16 mouse cellular contexts compared by ENCODE assay signal in the genomic region with DNA sequence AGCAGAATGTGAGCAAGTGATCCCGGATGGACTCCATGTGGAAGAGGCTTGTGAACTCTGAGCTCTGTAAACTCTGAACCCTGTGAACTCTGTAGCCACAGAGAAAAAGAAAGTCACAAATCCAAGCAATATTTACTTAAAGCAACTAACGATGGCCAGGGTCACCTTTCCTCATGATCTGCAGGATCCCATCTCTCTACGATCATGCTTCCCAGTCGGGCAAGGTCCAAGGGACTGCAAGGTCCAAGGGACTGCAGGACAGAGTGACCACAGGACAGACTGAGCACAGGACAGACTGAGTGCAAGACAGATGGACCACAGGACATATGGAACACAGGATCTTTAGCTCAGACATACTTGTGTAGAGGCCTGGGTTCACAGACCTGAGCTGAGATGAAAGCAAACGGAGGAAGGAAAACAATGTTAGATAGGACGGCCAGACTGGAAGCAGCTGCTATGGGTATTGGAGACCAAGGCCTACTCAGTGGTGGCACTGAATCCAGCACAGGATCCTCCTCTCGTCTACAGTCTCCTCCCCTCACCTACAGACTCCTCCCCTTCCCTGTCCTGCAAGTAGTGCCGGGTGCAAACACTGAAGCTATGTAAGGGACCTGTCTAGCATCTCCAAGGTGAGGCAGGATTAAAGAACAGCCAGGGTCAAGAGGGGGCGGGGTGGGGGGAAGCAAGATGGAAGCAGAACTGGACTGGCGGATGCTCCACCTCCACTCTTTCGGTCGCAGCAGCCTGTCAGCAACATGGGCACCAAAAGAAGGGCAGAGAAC.
"Had no signal": no experiment of that assay in that cellular context is flagged by ENCODE, and none has a peak within 500 bp of the region (broad histone marks: within the 10 kb centered on the region; RNA-seq: fewer than 3 reads in every experiment).

No protein-coding gene starts in this region.

- H3K27ac ChIP-seq: kidney, postnatal 0 days; layer of hippocampus, adult 2 months; limb, embryonic 12.5 days; liver, embryonic 14.5 days; midbrain, embryonic 10.5 days; neural tube, embryonic 15.5 days had no signal

- H3K36me3 ChIP-seq: limb, embryonic 12.5 days; midbrain, embryonic 10.5 days; neural tube, embryonic 15.5 days had no signal

- H3K9me3 ChIP-seq: midbrain, embryonic 10.5 days; neural tube, embryonic 15.5 days had no signal

- H3K27me3 ChIP-seq: limb, embryonic 12.5 days; neural tube, embryonic 15.5 days had no signal

- H3K4me3 ChIP-seq: layer of hippocampus, adult 2 months; limb, embryonic 12.5 days; midbrain, embryonic 10.5 days; myocyte; neural tube, embryonic 15.5 days had no signal

- H3K4me2 ChIP-seq: limb, embryonic 12.5 days; lung, embryonic 14.5 days; neural tube, embryonic 15.5 days had no signal

- H3K4me1 ChIP-seq: midbrain, embryonic 10.5 days; neural tube, embryonic 15.5 days had no signal

- DNase-seq: kidney, adult 11 months; kidney, adult 9 months; lung, embryonic 14.5 days; lung, postnatal 10 days; lung, postnatal 4 days; midbrain, embryonic 14.5 days; right cerebral cortex, adult 18-20 months; thymus, adult 18-20 months; thymus, postnatal 14 days had no signal

- H3K9ac ChIP-seq: limb, embryonic 12.5 days; liver, embryonic 14.5 days; lung, embryonic 14.5 days; neural tube, embryonic 15.5 days had no signal
